Mouse (Mus musculus): ENCODE measurements around the gene Ube2h. TPM values are rescaled to one million over a fixed set of nuclear protein-coding genes. Genes with fewer than 3 reads are reported as not detected.

Ube2h gene
- 42.3 and 45.8 TPM in 2 replicates for polyA plus RNA-seq (2014; fragmentation: Nextera tagmentation; extraction: Ambion mirVana)

DNA sequence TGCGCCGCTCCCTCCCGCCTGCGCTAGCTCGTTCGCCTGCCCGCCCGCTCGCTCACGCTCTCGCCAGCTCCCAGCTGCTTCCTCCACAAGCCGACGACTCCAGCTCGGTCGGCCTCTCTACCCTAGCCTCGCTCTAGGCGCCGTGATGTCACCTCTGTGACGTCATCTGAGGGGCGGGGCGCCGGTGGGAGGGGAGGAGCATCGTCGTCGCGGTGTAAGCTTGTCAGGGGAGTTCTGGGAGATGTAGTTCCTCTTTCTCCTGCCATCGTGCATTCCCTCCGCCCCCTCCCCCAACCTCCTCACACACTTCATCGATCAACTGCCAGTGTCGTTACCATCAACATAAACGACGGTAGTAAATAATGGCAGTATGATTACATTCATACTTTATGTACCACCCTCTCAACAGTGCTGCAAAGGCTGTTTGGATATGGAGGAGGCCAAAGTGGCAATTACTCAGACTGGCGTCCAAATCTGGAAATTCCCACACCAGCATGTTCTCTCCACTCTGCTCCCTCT is at the start of gene Ube2h:
Ube2h (minus strand) TSS at position 141 of the 519 bp plus-strand sequence.
- DNase-seq (peak; percentile 98), ATAC-seq (ENCODE audit: insufficient read depth) (peak; percentile 91)
- H3K4me3 ChIP-seq (ENCODE audit: low read depth, low read length): peak within 1 kb of the TSS; percentile 62
- H3K9ac ChIP-seq: peak within 1 kb of the TSS; percentile 75
- 1% methylated on average over 33 of the region's 33 CpGs for WGBS
- H3K36me3 ChIP-seq (ENCODE audit: insufficient read depth): 0 out of 2 replicates have a peak, but pooled peaks cover 1% of the 10 kb centered on the region
- H3K4me1 ChIP-seq (ENCODE audit: insufficient read depth): peaks cover 37% of the 10 kb centered on the region
- no peaks in the 10 kb centered on the region for H3K27me3 ChIP-seq (ENCODE audit: insufficient read depth, low read length)
- no peaks in the 10 kb centered on the region for H3K9me3 ChIP-seq (ENCODE audit: low read depth, low read length)
- no peak for TF ChIP-seq CTCF (IDR thresholded peaks at IDR 0.05; ENCODE audit: low read depth)
- peak within 1 kb of the TSS; percentile 79 for H3K4me2 ChIP-seq
- peak within 1 kb of the TSS; percentile 92 for H3K27ac ChIP-seq (ENCODE audit: low read depth)

DNA sequence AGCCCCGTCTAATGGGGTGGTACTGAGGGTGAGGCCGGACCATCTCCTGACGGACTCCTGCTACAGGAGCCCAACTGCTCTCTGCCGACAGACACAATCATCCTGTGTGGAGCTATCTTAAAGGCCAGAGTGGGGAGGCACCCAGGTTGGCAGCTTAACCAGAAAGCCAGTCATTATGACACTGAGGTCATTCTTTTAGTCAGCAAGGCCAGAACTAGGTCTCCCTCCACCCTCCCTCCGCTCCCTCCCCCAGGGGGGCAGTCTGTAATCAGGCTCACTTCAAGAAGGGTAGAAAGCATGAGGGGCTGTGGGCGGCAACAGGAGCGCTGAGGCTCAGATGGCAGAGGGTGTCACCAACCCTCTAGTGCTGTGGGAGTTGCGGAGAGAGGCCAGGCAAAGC is 49.3 kb upstream of the Ube2h start:
- 73% methylated on average over 8 of the region's 8 CpGs for WGBS
- Histone ChIP-seq H3K9ac (no peak overlapping the region), H3K36me3 (ENCODE audit: insufficient read depth) (no peaks in the 10 kb centered on the region), H3K9me3 (ENCODE audit: low read depth, low read length) (no peaks in the 10 kb centered on the region), H3K4me2 (no peak overlapping the region), H3K27me3 (ENCODE audit: insufficient read depth, low read length) (no peaks in the 10 kb centered on the region), H3K4me1 (ENCODE audit: insufficient read depth) (no peaks in the 10 kb centered on the region), H3K27ac (ENCODE audit: low read depth) (no peak overlapping the region), H3K4me3 (ENCODE audit: low read depth, low read length) (no peak overlapping the region)
- DNase-seq (no peak), ATAC-seq (ENCODE audit: insufficient read depth) (no peak)
- TF ChIP-seq CTCF (IDR thresholded peaks at IDR 0.05; ENCODE audit: low read depth): no peak

DNA sequence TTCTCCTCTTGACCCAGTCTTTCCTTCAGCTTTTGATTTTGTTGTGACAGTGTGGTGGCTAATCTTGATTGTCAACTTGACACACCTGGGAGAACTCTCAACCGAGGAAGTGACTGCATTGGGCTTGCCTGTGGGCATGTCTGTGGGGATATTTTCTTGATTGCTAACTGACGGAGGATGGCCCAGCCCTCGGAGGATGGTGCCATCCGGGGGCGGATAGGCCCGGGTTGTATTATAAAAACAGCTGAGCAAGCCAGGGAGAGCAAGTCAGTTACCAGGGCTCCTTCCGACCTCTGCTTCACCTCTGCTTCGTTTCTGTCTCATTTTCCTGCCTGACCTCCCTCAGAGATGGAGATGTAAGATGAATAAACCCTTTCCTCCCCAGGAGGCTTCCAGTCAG is 48.4 kb upstream of the Ube2h start:
- ATAC-seq (ENCODE audit: insufficient read depth) (no peak), DNase-seq (no peak)
- H3K36me3 ChIP-seq (ENCODE audit: insufficient read depth): no peaks in the 10 kb centered on the region
- H3K27me3 ChIP-seq (ENCODE audit: insufficient read depth, low read length): no peaks in the 10 kb centered on the region
- WGBS: 39% methylated on average over 8 of the region's 8 CpGs
- no peak overlapping the region for H3K27ac ChIP-seq (ENCODE audit: low read depth)
- H3K4me1 ChIP-seq (ENCODE audit: insufficient read depth): no peaks in the 10 kb centered on the region
- no peaks in the 10 kb centered on the region for H3K9me3 ChIP-seq (ENCODE audit: low read depth, low read length)
- H3K4me2 ChIP-seq: no peak overlapping the region
- H3K9ac ChIP-seq: no peak overlapping the region
- no peak overlapping the region for H3K4me3 ChIP-seq (ENCODE audit: low read depth, low read length)
- TF ChIP-seq CTCF (IDR thresholded peaks at IDR 0.05; ENCODE audit: low read depth): no peak

DNA sequence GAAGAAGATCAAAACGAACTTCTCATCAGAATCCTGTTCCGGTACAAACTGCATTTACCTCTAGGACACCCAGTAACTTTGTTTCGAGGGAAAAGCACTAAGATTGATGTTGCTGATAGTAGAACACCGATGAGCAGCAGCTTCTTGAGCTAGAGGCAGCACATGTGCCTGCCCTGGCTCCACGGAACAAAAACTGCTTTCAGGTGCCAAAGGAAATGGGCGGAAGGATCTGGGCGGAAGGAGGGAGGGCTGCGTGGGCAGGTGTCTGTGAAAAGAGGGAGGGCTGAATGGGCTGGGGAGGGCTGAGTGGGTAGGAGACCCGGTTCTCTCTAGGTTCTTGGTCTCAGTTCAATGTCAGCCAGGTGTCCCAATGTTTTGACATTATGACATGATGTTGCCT is 47.0 kb upstream of the Ube2h start:
- DNase-seq (no peak), ATAC-seq (ENCODE audit: insufficient read depth) (no peak)
- TF ChIP-seq CTCF (IDR thresholded peaks at IDR 0.05; ENCODE audit: low read depth): no peak
- H3K27ac ChIP-seq (ENCODE audit: low read depth): no peak overlapping the region
- no peaks in the 10 kb centered on the region for H3K9me3 ChIP-seq (ENCODE audit: low read depth, low read length)
- no peak overlapping the region for H3K4me2 ChIP-seq
- no peaks in the 10 kb centered on the region for H3K27me3 ChIP-seq (ENCODE audit: insufficient read depth, low read length)
- no peak overlapping the region for H3K4me3 ChIP-seq (ENCODE audit: low read depth, low read length)
- H3K4me1 ChIP-seq (ENCODE audit: insufficient read depth): no peaks in the 10 kb centered on the region
- H3K9ac ChIP-seq: no peak overlapping the region
- 63% methylated on average over 9 of the region's 9 CpGs for WGBS
- no peaks in the 10 kb centered on the region for H3K36me3 ChIP-seq (ENCODE audit: insufficient read depth)

DNA sequence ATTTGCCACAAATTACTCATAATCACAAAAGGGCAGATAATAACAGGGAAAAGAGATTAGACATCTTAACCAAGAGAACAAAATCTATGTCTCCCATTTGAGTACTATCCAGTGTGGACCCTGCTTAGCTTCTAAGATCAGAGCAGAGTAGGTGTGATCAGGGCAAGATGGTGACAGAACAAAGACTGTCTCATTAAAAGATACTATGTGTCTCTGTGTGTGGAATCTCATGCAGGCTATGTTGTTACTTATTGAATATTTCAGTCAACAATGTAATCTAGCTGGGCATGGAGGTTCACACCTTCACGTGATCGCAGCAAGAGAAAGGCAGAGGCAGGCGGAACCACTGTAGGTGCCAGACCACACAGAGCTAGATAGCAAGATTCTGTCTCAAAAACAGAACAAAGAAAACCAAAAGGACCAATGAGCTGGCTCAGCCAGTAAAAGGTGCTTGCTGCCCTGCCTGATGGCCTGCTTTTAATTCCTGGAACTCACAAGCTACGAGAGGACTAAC is 43.0 kb upstream of the Ube2h start:
- Histone ChIP-seq H3K27ac (ENCODE audit: low read depth) (no peak overlapping the region), H3K4me1 (ENCODE audit: insufficient read depth) (no peaks in the 10 kb centered on the region), H3K27me3 (ENCODE audit: insufficient read depth, low read length) (no peaks in the 10 kb centered on the region), H3K9me3 (ENCODE audit: low read depth, low read length) (no peaks in the 10 kb centered on the region), H3K36me3 (ENCODE audit: insufficient read depth) (no peaks in the 10 kb centered on the region), H3K9ac (no peak overlapping the region), H3K4me2 (no peak overlapping the region), H3K4me3 (ENCODE audit: low read depth, low read length) (no peak overlapping the region)
- 68% methylated on average over 4 of the region's 4 CpGs for WGBS
- no peak for DNase-seq
- TF ChIP-seq CTCF (IDR thresholded peaks at IDR 0.05; ENCODE audit: low read depth): no peak
- no peak for ATAC-seq (ENCODE audit: insufficient read depth)

DNA sequence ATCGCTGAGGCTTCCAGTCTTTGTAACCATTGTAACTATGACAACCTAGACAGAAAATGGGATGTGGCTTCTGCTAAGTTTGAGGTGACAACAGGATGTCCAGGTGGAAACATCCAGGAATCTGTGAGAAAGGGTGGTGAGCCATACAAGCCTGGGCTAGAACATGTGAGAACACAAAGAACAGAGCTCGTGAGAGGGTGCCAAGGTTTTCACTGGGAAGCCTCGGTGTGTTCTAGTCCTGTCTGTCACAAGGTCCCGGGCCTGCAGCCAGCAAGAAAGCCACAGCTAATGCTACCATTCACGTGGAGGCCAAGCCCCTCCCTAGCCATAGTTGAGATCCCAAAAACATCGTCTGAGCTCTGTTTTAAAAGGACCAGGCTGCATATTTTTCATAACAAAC is 42.4 kb upstream of the Ube2h start:
- Histone ChIP-seq H3K4me3 (ENCODE audit: low read depth, low read length) (no peak overlapping the region), H3K4me1 (ENCODE audit: insufficient read depth) (no peaks in the 10 kb centered on the region), H3K4me2 (no peak overlapping the region), H3K27ac (ENCODE audit: low read depth) (no peak overlapping the region), H3K9ac (no peak overlapping the region), H3K9me3 (ENCODE audit: low read depth, low read length) (no peaks in the 10 kb centered on the region), H3K27me3 (ENCODE audit: insufficient read depth, low read length) (no peaks in the 10 kb centered on the region), H3K36me3 (ENCODE audit: insufficient read depth) (no peaks in the 10 kb centered on the region)
- WGBS: 60% methylated on average over 6 of the region's 6 CpGs
- ATAC-seq (ENCODE audit: insufficient read depth): no peak
- no peak for DNase-seq
- no peak for TF ChIP-seq CTCF (IDR thresholded peaks at IDR 0.05; ENCODE audit: low read depth)

DNA sequence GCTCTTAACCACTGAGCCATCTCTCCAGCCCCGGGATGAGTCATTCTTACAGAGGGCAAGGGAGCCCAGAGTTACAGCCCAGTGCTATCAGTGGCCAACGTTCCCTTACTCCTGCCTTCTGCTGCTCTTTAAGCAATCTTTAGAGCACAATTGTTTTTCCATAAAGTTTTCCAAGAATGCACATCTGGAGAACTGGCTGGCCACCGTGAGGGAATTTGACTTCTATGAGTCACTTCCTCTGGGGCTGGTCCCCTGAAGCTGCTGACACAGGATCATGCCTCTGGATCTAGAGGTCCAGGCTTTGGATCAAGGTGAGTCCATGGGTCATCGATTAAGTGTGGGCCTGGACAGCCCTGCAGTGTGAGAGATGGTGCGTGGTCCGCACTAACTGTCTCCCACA is 39.7 kb upstream of the Ube2h start:
- Histone ChIP-seq H3K4me1 (ENCODE audit: insufficient read depth) (no peaks in the 10 kb centered on the region), H3K9ac (no peak overlapping the region), H3K9me3 (ENCODE audit: low read depth, low read length) (no peaks in the 10 kb centered on the region), H3K27ac (ENCODE audit: low read depth) (no peak overlapping the region), H3K4me3 (ENCODE audit: low read depth, low read length) (no peak overlapping the region), H3K36me3 (ENCODE audit: insufficient read depth) (no peaks in the 10 kb centered on the region), H3K27me3 (ENCODE audit: insufficient read depth, low read length) (no peaks in the 10 kb centered on the region), H3K4me2 (no peak overlapping the region)
- TF ChIP-seq CTCF (IDR thresholded peaks at IDR 0.05; ENCODE audit: low read depth): no peak
- WGBS: 68% methylated on average over 6 of the region's 6 CpGs
- no peak for ATAC-seq (ENCODE audit: insufficient read depth)
- DNase-seq: no peak

Data from lung, embryonic 14.5 days (tissue).